Mouse (Mus musculus): ENCODE data around the gene Bbs9. TPM values are rescaled to one million over a fixed set of nuclear protein-coding genes. Genes with fewer than 3 reads are reported as not detected.
A peak's percentile ranks its signal among the peaks of the same experiment; 100 is the strongest.

Gene Bbs9
- polyA plus RNA-seq, 1 experiment from 2014 or later: 6.4 TPM

DNA sequence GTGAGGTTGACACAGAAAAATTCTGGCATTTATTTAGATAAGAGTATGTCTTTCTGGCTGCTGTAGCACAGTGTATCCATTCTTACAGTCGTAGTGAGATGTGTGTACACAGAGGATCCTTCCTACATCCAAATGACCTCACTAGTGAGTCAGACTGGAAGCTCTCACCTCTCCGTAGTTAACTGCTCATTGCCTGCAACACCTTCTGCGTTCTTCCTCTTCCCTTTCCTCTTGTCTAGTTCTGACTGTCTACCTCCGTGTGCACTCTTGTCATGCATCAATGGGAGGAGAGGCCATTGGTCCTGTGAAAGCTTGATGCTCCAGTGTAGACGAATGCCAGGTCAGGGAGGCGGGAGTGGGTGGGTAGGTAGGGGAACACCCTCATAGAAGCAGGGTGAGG is 344.0 kb downstream of the Bbs9 start:
- Histone ChIP-seq H3K9ac (no peak overlapping the region), H3K4me1 (peaks cover 44% of the 10 kb centered on the region), H3K36me3 (no peaks in the 10 kb centered on the region), H3K4me2 (no peak overlapping the region), H3K27ac (replicated peaks) (no peak overlapping the region), H3K27me3 (replicated peaks) (no peaks in the 10 kb centered on the region), H3K9me3 (no peaks in the 10 kb centered on the region), H3K4me3 (no peak overlapping the region)
- no peak for ATAC-seq (ENCODE audit: extremely low read depth, insufficient number of reproducible peaks, low FRiP score, low TSS enrichment)
- 74% methylated on average over 6 of the region's 6 CpGs for WGBS

DNA sequence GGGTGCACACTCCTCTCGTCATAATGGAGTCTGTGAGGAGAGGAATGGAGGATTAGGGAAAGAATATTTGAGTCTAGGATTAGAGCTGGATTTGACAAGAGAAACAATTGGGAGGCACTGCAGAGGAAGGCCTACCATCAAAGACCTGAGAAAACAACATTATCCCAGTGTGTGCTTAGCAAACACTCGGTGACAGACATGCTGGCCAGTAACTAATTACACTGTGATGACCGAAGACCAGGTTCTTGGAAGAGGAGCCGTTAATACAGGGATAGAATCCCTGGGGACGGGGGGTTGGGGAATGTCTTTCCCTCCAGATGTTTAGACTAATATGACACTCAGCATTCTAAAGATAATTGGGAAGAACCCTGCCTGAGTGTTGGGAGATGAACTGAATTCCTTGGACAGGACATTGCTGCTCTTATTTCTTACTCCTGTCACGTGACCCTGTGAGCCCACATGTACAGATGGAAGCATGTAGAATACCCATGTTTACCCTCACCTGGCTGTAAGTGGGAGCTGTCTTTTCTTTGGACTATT is 345.2 kb downstream of the Bbs9 start:
- H3K4me3 ChIP-seq: no peak overlapping the region
- peaks cover 34% of the 10 kb centered on the region for H3K4me1 ChIP-seq
- ATAC-seq (ENCODE audit: extremely low read depth, insufficient number of reproducible peaks, low FRiP score, low TSS enrichment): no peak
- no peaks in the 10 kb centered on the region for H3K36me3 ChIP-seq
- no peak overlapping the region for H3K27ac ChIP-seq (replicated peaks)
- WGBS: 50% methylated on average over 6 of the region's 6 CpGs
- H3K4me2 ChIP-seq: no peak overlapping the region
- H3K9ac ChIP-seq: no peak overlapping the region
- no peaks in the 10 kb centered on the region for H3K9me3 ChIP-seq
- no peaks in the 10 kb centered on the region for H3K27me3 ChIP-seq (replicated peaks)

DNA sequence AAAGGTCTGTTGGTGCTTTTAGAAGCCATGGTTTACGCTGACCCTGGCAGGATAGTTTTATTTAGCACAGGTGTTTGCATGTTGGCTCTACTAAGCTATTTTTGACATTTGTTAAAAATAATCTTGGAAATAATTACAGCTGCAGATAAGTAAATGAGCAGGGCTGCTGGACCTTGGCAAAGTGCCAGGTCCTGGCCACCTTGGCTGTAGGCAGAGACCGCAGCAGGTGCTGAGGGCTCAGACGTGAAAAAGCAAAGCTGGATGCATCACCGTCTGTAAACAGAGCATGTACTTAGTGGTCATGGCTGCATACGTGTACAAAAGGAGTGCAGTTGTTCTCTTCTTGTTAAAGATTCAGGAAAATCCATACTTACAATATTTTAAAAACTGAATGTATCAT is 347.3 kb downstream of the Bbs9 start:
- Histone ChIP-seq H3K9me3 (no peaks in the 10 kb centered on the region), H3K4me3 (no peak overlapping the region), H3K27me3 (replicated peaks) (no peaks in the 10 kb centered on the region), H3K4me2 (peak overlapping the region; percentile 25), H3K9ac (no peak overlapping the region), H3K4me1 (peaks cover 33% of the 10 kb centered on the region), H3K36me3 (no peaks in the 10 kb centered on the region), H3K27ac (replicated peaks) (peak overlapping the region; percentile 48; the same call in 1 of the 2 replicates)
- WGBS: 38% methylated on average over 5 of the region's 5 CpGs
- no peak for ATAC-seq (ENCODE audit: extremely low read depth, insufficient number of reproducible peaks, low FRiP score, low TSS enrichment)

DNA sequence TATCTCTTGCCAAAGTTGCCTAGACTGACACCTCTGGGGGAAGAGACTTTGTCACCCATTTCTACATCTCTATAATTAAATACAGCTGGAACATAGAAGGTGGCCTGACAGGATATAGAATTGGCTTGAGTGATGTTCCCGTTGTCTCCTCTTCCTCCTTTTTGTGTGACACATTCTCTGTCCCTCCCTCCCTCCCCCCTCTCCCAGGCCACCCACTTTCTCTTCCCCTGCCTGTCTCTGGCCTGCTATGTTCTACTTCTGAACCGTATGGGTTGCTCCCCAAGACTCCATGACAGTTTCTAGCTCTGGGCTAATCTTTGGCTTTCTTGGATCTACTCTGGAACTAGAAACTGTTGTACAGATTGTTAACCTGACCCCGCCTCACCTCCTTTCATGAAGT is 348.3 kb downstream of the Bbs9 start:
- Histone ChIP-seq H3K27ac (replicated peaks) (no peak overlapping the region), H3K27me3 (replicated peaks) (no peaks in the 10 kb centered on the region), H3K4me2 (no peak overlapping the region), H3K36me3 (no peaks in the 10 kb centered on the region), H3K4me3 (no peak overlapping the region), H3K9ac (no peak overlapping the region), H3K9me3 (no peaks in the 10 kb centered on the region), H3K4me1 (peaks cover 33% of the 10 kb centered on the region)
- ATAC-seq (ENCODE audit: extremely low read depth, insufficient number of reproducible peaks, low FRiP score, low TSS enrichment): no peak
- WGBS: 65% methylated on average over 3 of the region's 3 CpGs

DNA sequence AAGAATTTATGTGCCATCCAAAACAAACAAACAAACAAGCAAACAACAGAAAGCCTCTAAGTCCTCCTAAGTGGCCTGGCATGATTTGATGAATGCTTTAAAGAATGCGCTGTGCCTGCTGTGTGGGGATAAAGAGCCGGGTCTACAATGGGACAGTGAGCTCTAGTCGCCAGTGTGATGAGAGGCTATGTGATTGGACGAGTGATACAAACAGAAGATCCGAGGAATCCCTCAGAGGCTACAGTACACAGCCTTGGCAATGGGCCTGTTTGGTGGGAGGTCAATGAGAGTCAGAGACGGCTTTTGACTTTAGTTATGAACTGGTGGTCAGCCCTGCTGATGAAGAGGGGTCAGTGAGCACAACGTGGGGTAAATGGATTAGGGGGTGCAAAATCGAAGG is 349.4 kb downstream of the Bbs9 start:
- no peak overlapping the region for H3K27ac ChIP-seq (replicated peaks)
- H3K36me3 ChIP-seq: no peaks in the 10 kb centered on the region
- H3K9me3 ChIP-seq: no peaks in the 10 kb centered on the region
- peaks cover 33% of the 10 kb centered on the region for H3K4me1 ChIP-seq
- H3K4me2 ChIP-seq: no peak overlapping the region
- 53% methylated on average over 8 of the region's 8 CpGs for WGBS
- no peaks in the 10 kb centered on the region for H3K27me3 ChIP-seq (replicated peaks)
- H3K9ac ChIP-seq: no peak overlapping the region
- H3K4me3 ChIP-seq: no peak overlapping the region
- ATAC-seq (ENCODE audit: extremely low read depth, insufficient number of reproducible peaks, low FRiP score, low TSS enrichment): no peak

DNA sequence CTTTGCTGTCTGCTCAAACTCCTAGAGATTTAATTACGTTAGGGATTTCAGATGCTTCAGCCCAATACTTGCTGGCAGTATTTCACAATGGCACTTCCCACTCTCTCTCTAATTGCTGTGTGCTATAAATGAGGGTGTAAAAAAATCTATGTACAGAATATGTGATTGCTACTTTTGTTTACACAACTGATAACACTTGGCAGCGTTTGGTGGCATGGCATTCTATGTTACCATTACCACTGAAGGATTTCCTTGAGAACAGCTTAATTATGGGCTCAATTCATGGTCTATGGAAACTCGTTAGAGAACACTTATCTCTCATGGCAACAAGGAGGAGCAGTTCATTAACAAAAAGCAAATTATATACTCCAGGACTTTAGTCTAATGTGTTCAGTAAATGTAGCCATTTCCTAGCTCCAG is 351.1 kb downstream of the Bbs9 start:
- Histone ChIP-seq H3K27me3 (replicated peaks) (no peaks in the 10 kb centered on the region), H3K27ac (replicated peaks) (no peak overlapping the region), H3K4me1 (peaks cover 31% of the 10 kb centered on the region), H3K4me2 (no peak overlapping the region), H3K4me3 (no peak overlapping the region), H3K9me3 (no peaks in the 10 kb centered on the region), H3K9ac (no peak overlapping the region), H3K36me3 (no peaks in the 10 kb centered on the region)
- 60% methylated on average over 3 of the region's 3 CpGs for WGBS
- no peak for ATAC-seq (ENCODE audit: extremely low read depth, insufficient number of reproducible peaks, low FRiP score, low TSS enrichment)

DNA sequence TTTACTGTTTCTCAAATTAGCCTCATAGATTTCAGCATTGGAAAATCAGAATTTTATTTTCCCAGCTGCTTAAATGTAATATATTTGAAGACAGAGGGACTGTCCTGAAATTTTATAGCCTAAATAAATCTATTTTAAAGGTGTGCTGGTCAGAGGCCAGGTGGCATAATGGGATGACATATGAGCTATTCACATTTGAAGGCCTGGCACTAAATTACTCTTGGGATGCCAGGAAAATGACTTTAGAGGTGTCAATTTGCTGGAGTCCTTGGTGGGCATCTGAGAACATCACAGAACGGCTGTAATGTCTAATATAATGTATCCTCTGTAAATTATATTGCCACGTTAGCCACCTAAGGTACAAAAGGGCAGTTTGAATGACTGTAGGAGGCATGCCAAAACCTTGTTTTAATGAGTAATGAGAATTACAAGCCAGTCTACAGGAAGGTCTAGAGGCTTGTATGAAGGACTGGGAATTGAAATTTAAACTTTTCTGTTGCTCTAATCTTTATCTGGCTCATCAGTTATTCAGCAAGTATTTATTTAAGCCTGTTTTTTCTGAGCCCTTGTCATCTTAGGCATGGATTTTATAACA is 351.8 kb downstream of the Bbs9 start:
- 71% methylated on average over 2 of the region's 2 CpGs for WGBS

DNA sequence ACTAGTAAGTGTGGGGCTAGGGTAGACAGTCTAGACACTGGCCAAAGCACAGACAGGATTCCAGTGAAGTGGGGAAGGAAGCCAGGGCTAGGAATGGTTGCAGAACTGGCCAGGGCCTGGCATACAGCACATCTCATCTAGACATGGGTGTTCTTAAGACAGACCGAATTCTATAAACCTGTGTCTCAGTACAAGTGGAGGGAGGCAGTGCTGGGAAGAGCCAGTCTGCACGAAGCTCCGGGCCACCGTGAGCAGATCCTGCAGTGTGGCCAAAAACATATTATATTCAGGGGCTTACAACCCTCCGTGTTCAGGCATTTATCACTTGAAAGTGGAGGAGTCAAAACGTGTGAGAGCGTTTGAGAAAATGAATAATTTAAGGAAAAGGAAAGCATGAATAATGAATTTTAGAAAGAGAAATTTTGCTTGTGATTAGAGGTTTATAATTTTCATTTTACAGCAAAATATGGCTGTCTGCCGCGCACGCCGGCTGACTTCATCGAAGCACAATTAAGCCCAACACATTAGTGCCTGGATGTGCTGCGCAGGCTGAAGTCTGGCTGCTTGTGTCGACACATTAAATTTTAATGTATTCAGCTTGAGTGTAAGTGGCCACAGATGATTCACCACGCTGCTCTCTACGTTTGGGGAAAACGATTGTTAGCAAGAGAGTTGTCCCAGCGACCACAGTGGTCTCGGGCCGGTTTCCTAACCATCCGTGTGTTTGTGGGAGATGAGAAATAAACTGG is 353.9 kb downstream of the Bbs9 start:
- 83% methylated on average over 21 of the region's 21 CpGs for WGBS
- no peak overlapping the region for H3K9ac ChIP-seq
- no peaks in the 10 kb centered on the region for H3K36me3 ChIP-seq
- H3K27ac ChIP-seq (replicated peaks): no peak overlapping the region
- H3K27me3 ChIP-seq (replicated peaks): no peaks in the 10 kb centered on the region
- ATAC-seq (ENCODE audit: extremely low read depth, insufficient number of reproducible peaks, low FRiP score, low TSS enrichment): no peak
- no peak overlapping the region for H3K4me2 ChIP-seq
- H3K9me3 ChIP-seq: no peaks in the 10 kb centered on the region
- no peak overlapping the region for H3K4me3 ChIP-seq
- H3K4me1 ChIP-seq: peaks cover 14% of the 10 kb centered on the region

More for the DNA sequence above, 351.8 kb downstream of the Bbs9 start:
- no peak overlapping the region for H3K9ac ChIP-seq
- H3K4me2 ChIP-seq: no peak overlapping the region
- H3K9me3 ChIP-seq: no peaks in the 10 kb centered on the region
- no peaks in the 10 kb centered on the region for H3K27me3 ChIP-seq (replicated peaks)
- no peak overlapping the region for H3K4me3 ChIP-seq
- ATAC-seq (ENCODE audit: extremely low read depth, insufficient number of reproducible peaks, low FRiP score, low TSS enrichment): no peak
- peaks cover 26% of the 10 kb centered on the region for H3K4me1 ChIP-seq
- no peak overlapping the region for H3K27ac ChIP-seq (replicated peaks)
- no peaks in the 10 kb centered on the region for H3K36me3 ChIP-seq

DNA sequence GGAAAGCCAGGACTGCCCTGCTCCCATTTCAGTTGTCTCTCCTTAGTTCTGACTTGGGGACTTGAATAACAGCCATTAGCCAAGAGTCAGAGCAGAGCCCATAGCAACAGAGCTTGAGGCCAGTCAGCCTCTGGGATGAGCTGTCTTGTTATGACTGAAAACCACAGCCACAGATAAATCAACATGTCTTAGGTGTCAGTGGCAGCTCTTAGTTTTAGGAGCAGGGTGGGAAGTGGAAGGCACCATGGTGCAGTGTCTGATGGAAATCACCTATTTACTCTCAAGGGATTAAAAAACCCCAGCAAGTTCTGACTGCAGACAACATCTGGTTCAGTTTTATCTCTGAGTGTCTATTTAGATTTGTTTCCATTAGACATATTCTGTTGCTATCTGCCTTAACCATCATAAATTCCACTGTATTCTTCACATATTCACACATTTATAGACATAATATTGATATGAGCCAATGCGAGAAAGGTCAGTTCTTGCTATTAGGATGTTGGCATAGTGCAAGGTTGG is 359.5 kb downstream of the Bbs9 start:
- peaks cover 27% of the 10 kb centered on the region for H3K4me1 ChIP-seq
- WGBS: 98% methylated on average over 1 of the region's 1 CpGs
- no peak overlapping the region for H3K27ac ChIP-seq (replicated peaks)
- no peak overlapping the region for H3K9ac ChIP-seq
- H3K36me3 ChIP-seq: no peaks in the 10 kb centered on the region
- H3K27me3 ChIP-seq (replicated peaks): no peaks in the 10 kb centered on the region
- H3K4me3 ChIP-seq: no peak overlapping the region
- H3K4me2 ChIP-seq: no peak overlapping the region
- H3K9me3 ChIP-seq: no peaks in the 10 kb centered on the region
- no peak for ATAC-seq (ENCODE audit: extremely low read depth, insufficient number of reproducible peaks, low FRiP score, low TSS enrichment)

DNA sequence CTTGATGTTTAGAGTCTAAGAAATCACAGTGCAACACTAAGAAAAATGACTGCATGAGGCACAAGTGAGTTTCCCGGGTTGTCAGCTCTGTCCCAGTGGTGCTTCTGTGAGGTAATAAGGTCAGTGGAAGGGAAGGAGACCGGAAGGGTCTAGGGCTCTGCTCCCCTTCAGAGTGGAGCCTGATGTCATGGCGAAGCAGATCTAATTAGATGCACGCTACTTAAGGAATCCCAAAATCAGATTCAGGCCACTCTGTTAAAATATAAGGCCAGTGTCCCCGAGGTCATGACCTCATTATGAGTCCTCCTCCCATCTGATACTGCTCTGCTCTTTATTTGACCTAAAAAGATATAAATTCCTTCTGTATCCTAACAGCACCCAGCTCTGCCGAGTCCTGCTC is 361.5 kb downstream of the Bbs9 start:
- H3K9ac ChIP-seq: no peak overlapping the region
- no peak overlapping the region for H3K27ac ChIP-seq (replicated peaks)
- no peak overlapping the region for H3K4me3 ChIP-seq
- peaks cover 22% of the 10 kb centered on the region for H3K4me1 ChIP-seq
- H3K27me3 ChIP-seq (replicated peaks): no peaks in the 10 kb centered on the region
- 57% methylated on average over 6 of the region's 6 CpGs for WGBS
- H3K36me3 ChIP-seq: no peaks in the 10 kb centered on the region
- no peak overlapping the region for H3K4me2 ChIP-seq
- no peak for ATAC-seq (ENCODE audit: extremely low read depth, insufficient number of reproducible peaks, low FRiP score, low TSS enrichment)
- no peaks in the 10 kb centered on the region for H3K9me3 ChIP-seq

DNA sequence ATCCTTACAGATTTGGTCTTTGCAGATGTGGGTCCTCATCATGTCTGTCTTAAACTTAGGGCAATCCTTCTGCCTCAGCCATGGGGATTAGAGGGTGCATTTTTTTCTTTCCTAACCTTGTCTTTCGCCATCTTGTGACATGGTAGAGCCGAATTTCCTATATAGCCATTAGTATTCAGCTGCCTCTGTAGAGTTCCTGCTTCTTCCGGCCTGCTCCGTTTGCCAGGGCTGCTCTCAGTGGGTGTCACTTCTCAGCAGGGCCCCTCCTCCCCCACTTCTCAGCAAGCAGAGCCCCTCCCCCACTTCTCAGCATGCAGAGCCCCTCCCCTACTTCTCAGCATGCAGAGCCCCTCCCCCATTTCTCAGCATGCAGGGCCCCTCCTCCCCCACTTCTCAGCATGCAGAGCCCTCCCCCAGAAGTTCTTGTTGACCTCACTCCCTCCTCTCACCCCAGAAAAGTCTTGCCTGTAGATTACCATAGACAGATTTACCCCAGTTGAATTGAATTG is 362.2 kb downstream of the Bbs9 start:
- no peak for ATAC-seq (ENCODE audit: extremely low read depth, insufficient number of reproducible peaks, low FRiP score, low TSS enrichment)
- Histone ChIP-seq H3K4me1 (peaks cover 22% of the 10 kb centered on the region), H3K36me3 (no peaks in the 10 kb centered on the region), H3K4me3 (no peak overlapping the region), H3K9ac (no peak overlapping the region), H3K9me3 (no peaks in the 10 kb centered on the region), H3K27me3 (replicated peaks) (no peaks in the 10 kb centered on the region), H3K27ac (replicated peaks) (no peak overlapping the region), H3K4me2 (no peak overlapping the region)
- 32% methylated on average over 4 of the region's 4 CpGs for WGBS

Data from heart, embryonic 13.5 days (tissue).